Mouse (Mus musculus) frontal cortex, postnatal 36 days (tissue): ENCODE data around the gene Ttc9c.
A peak's percentile ranks its signal among the peaks of the same experiment; 100 is the strongest.
"Not testable (repeated sequence)": the region's sequence is repeated elsewhere in the genome, so short reads cannot be mapped to it uniquely, and the experiment has no call there.

ENCODE experiments used
- DNase-seq, 2 experiments: peaks; one replicate each; pipeline ENCODE4 v3.0.0; 2022; ENCODE audit warnings: low spot score in 2 of 2

The Ttc9c gene

GRCm38 (mm10) chr19:8818801-8819595, at the start of gene Ttc9c:
Gene Ttc9c (minus strand): TSS chr19:8819333.
- DNase-seq = peak; percentile 96 to 98

GRCm38 (mm10) chr19:8864265-8864664, 45.1 kb upstream of the Ttc9c start:
- no peak for DNase-seq

DNA sequence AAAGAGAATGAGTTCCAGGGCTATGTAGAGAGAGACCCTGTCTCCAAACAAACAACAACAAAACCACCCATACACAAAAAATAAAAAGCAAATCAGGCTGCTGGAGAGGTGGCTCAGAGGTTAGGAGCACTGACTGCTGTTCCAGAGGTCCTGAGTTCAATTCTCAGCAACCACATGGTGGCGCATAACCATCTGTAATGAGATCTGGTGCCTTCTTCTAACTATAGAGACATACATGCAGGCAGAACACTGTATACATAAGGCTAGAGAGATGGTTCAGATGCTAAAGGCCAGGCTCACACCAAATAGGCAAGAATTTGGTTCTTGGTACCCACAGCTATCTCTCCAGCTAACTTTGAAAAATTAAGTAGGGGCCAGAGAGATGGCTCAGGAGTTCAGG, 39.9 kb upstream of the Ttc9c start:
- DNase-seq = no peak

DNA sequence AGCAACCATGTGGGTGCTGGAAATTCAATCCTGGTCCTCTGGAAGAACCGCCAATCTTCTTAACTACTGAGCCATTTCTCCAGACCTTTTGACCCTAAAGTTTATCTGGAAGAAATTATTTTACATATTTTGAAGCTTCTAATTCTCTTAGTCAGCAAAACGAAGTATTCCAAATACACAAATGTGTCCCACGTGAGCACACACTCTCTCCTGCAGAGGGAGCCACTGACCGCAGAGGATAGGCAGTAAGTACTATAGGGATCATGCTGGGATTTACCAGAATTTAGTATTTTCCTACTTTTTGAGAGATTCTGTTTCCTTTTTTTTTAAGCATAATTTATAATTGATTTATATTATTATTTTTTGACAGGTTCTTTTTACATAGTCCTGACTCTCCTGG, 38.6 kb upstream of the Ttc9c start:
- DNase-seq = no peak

DNA sequence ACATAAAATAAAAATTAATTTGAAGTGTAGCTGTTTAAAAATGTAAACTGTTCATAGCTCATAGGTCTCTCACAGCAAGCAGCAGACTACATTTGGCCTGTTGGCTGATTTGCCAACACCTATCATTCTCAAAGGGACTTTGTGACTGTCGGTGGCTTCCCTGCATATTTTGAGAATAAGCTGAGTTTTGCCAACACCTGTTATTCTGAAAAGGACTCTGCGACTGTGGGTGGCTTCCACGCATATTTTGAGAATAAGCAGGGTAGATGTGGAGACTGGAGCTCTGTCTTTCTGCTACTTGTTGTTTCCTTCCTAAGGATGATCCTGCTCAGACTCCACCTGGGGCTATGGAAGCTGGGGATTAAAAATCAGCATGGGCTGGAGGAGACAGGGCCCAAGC, 34.0 kb upstream of the Ttc9c start:
- peak in 1 of 2 experiments; percentile 55 for DNase-seq

DNA sequence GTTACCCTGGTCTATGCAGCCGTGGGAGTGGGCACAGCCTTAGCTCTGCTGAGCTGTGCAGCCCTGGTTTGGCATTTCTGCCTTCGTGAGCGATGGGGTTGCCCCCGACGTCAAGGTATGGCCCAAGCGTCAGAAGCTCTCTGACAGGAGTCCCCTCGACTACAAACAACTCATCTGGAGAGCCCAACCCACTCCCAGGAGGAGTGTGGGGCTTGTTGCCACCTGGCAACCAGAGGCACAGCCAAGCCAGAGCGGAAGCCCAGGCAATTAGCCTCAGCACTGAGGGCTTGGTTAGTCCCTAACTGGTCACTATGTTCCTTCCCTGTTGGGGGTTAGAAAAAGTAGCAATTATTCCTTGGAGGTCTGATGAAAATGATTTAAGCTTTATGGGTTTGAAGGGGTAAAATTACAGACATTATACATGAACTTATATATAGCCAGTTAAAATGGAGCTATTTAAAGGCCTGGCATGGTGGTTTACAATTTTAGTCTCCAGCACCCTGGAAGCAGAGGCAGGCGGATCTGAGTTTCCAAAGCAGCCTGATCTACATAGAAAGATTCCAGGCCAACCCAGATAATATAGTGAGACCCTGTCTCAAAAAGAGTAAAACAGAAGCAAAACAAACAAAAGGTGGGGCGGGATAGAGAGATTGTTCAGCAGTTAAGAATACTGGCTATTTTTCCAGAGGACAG, 33.2 kb upstream of the Ttc9c start:
- no peak for DNase-seq

DNA sequence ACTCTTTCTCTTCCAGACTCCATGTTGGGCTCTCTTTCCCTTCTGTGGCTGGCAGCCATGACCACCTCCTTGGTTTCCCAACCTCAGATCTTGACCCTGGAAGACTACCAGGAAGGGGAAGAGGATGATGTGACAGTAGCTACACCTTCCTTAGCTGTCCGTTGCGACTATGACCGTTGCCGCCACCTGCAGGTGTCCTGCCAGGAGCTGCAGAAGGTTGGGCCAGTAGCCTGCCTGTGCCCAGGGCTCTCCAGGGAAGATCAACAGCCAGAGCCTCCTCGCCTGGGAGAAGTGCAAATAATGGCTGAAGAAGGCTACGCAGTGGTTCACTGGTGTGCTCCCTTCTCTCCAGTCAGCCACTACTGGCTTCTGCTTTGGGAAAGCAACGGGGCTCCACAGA, 32.5 kb upstream of the Ttc9c start:
- no peak for DNase-seq

- DNase-seq = no peak
Measured at GRCm38 (mm10) chr19:8850402-8850901, 31.3 kb upstream of the Ttc9c start, which contains the start of gene Lrrn4cl. Gene Lrrn4cl (plus strand): TSS chr19:8850768.

GRCm38 (mm10) chr19:8848356-8848755, 29.2 kb upstream of the Ttc9c start:
- DNase-seq = no peak

DNA sequence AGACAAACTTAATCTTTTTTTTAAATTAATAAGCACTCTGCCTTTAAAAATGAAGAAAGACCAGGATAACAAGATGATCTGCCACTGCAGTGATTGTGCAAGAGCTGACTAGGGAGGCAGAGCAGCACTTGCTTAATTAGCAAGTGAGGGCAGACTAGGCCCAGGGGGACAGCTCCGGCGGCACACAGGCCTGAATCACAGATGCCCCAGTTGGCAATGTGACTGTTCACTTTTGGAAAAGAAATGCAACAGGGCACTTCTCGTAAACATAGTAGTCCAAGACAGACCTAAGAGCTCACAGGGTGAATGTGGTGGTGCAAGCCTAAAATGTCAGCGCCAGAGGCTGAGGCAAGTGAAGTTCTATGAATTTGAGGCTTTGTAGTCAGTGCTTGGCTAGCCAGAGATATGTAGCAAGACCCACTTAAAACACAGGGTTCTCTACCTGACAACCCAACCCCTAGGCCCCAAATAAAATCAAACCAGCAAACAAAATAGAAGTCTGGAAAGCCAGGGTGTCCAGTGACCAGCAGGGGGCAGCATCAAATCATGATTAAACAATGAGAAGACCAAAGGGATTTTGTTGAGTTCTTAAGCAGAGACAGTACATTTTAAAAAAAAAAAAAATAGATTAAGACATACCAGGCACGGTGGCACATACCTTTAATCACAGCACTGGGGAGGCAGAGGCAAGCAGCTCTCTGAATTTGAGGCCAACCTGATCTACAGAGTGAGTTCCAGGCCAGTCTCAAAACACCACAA, 25.4 kb upstream of the Ttc9c start:
- peak; percentile 71 to 82 for DNase-seq

DNA sequence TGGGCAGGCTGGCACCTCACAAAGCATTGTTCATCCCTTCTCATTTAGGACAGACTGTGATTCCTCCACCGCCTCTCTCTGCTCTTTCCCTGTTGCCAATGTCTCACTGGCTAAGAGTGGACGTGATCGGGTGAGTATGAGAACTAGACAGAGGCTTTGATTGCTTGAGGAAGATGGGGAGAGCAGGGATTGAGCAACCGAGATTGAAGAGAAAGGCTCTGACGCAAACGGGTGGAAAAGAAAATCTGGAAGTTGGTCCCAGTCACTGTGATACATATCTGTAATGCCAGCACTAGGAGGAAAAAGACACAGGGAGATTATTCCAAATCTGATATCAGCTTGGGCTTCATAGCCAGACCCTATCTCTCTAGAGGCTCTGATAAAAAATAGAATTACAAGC, 23.8 kb upstream of the Ttc9c start:
- DNase-seq = no peak

DNA sequence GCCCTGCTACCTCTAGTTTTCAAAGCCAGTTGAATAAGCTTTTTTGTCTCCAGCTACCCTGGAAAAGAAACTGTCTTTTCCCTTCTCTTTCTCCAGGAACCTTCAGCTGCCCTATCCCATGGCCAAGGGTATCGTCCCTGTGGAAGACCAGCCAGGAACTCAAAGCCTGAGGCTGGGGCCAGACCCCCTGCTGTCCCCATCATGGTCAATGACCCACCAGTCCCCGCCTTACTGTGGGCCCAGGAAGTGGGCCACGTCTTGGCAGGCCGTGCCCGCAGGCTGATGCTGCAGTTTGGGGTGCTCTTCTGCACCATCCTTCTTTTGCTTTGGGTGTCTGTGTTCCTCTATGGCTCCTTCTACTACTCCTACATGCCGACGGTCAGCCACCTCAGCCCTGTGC, 21.9 kb upstream of the Ttc9c start:
- no peak for DNase-seq

- peak; percentile 69 to 80 for DNase-seq
Measured at GRCm38 (mm10) chr19:8839908-8840791, 21.0 kb upstream of the Ttc9c start.

DNA sequence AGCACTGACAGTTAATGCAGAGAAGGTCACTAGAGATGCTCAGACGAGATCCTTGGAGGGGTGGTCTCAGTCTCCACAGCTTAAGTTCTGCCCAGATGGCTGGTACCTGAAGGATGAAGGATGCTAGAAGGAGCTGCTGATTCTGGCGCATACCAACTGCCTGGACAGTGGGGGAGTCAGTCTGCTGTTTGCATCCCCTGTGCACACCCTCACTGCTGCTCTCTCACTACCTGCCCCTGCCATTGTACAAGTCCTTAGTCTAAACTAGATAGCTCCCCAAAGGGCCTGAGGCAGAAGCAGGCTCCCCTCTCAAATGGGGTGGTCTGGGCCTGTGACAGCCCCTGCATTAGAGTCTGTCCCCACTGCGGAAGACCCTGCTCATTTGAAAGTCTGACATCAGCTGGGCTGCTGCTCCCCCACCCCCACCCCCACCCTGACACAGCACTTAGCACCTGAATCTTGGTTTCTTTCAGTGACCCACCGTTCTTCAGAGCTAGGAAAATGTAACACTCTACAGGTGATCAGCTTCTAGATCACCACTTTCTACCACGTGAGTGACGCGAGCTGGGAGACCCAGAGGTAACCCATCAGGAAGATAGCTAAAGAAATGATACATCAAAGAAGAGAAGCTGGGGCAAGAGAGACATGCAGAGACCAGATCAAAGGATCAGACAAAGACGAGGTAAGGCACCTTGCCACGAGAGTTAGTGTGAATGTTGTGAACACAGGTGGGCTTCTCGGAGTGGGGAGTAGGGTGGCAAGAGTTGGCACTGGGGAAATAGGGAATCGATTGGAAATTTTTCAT, 20.2 kb upstream of the Ttc9c start, which contains the start of gene Gng3:
Gng3 (minus strand) TSS at position 92 of the 805 bp plus-strand sequence.
- peak; percentile 88 to 90 for DNase-seq

- DNase-seq = peak in 1 of 2 experiments; percentile 48
Measured at GRCm38 (mm10) chr19:8838041-8838730, 19.1 kb upstream of the Ttc9c start.

DNA sequence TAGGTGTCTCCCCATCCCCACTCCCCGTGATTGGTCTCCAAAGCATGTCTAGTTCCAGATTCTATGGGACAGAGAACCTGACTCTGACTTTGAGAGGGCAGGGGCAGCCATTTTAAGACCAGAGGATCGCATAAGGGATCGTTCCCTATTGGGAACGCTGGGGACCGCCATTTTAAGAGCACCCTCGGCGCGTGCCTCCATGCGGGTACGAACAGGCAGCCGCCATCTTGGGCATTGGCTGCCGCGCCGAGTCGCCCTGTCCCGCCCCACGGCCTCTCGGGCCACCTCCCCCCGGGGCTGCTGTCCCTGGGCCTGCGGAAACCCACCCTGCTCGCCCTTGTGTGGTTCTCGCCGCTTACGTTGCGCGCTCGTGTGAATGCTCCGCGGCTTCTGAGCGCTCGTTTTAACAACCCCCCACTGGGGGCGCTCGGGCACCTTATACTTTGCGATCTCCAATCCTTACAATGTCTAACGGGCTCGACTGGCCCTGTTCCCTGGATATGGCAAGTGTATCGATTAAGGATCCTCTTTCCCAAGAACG, 18.2 kb upstream of the Ttc9c start, which contains the start of gene Bscl2:
Bscl2 (plus strand) TSS at position 217 of the 541 bp plus-strand sequence.
- peak; percentile 84 to 91 for DNase-seq

- not testable (repeated sequence) for DNase-seq
Measured at GRCm38 (mm10) chr19:8836327-8836726, 17.2 kb upstream of the Ttc9c start.

GRCm38 (mm10) chr19:8832971-8833370, 13.8 kb upstream of the Ttc9c start:
- DNase-seq = no peak

GRCm38 (mm10) chr19:8831262-8831661, 12.1 kb upstream of the Ttc9c start:
- no peak for DNase-seq
